Mouse (Mus musculus) ES-E14 (cell line): Measurements from ENCODE around the gene Lrtm2. TPM values are rescaled to one million over a fixed set of nuclear protein-coding genes. Genes with fewer than 3 reads are reported as not detected.
"Not testable (repeated sequence)": the region's sequence is repeated elsewhere in the genome, so short reads cannot be mapped to it uniquely, and the experiment has no call there.

Source experiments
- DNase-seq: peaks from one replicate; pipeline ENCODE4 v3.0.0-alpha.2; 2013; ENCODE audit warnings: low read depth, low spot score
- H3K27ac ChIP-seq: 2 replicates; pipeline ENCODE4 v1.5.1; 2012; ENCODE audit warnings: low read depth, mild to moderate bottlenecking, low read length, moderate library complexity, mixed read lengths; ENCODE audit not compliant: poor library complexity, insufficient read depth, severe bottlenecking
- H3K36me3 ChIP-seq: 2 replicates; pipeline ENCODE4 v1.6.1; 2012; ENCODE audit warnings: mild to moderate bottlenecking, low read length, moderate library complexity, mixed read lengths; ENCODE audit not compliant: control insufficient read depth, poor library complexity, insufficient read depth, severe bottlenecking
- H3K4me1 ChIP-seq, 2 experiments: fragments of 150-350 bp in 1 of 2; sonication (generic) in 1 of 2; 2 replicates each; pipeline ENCODE4 v1.6.1; 2012; ENCODE audit warnings: low read length in 2 of 2, mild to moderate bottlenecking in 1 of 2, mixed read lengths in 1 of 2; ENCODE audit not compliant: control insufficient read depth in 2 of 2, insufficient read depth in 2 of 2, poor library complexity in 1 of 2
- H3K4me3 ChIP-seq, 2 experiments: fragments of 150-350 bp in 1 of 2; sonication (generic) in 1 of 2; 2 replicates each; pipeline ENCODE4 v1.5.1; 2012; ENCODE audit warnings: low read length in 2 of 2, low read depth in 1 of 2, mild to moderate bottlenecking in 1 of 2, mixed read lengths in 1 of 2; ENCODE audit not compliant: insufficient read depth in 1 of 2, poor library complexity in 1 of 2, severe bottlenecking in 1 of 2
- H3K9ac ChIP-seq: 2 replicates; pipeline ENCODE4 v1.6.1; 2012; ENCODE audit warnings: low read depth, mild to moderate bottlenecking, low read length, mixed read lengths; ENCODE audit not compliant: poor library complexity, insufficient read depth, severe bottlenecking
- H3K9me3 ChIP-seq: fragments of 150-350 bp; sonication (generic); 2 replicates; pipeline ENCODE4 v1.6.1; 2012; ENCODE audit warnings: low read depth, mild to moderate bottlenecking, low read length; ENCODE audit not compliant: control insufficient read depth, insufficient read depth
- CHD2 ChIP-seq: IDR thresholded peaks from 2 replicates; pipeline ENCODE4 v1.6.1; 2014; ENCODE audit warnings: mild to moderate bottlenecking, low read depth, low read length, inconsistent platforms
- HCFC1 ChIP-seq: IDR thresholded peaks from 2 replicates; pipeline ENCODE4 v1.6.1; 2012; ENCODE audit warnings: low read length, inconsistent platforms, borderline replicate concordance; ENCODE audit not compliant: insufficient read depth
- MAFK ChIP-seq: IDR thresholded peaks from 2 replicates; pipeline ENCODE4 v1.6.1; 2014; ENCODE audit warnings: mild to moderate bottlenecking, low read depth, low read length, inconsistent platforms; ENCODE audit not compliant: insufficient read depth
- ZC3H11A ChIP-seq: IDR thresholded peaks from 2 replicates; pipeline ENCODE4 v1.6.1; 2012; ENCODE audit warnings: low read depth, mild to moderate bottlenecking, inconsistent platforms, low read length, borderline replicate concordance
- ZNF384 ChIP-seq: IDR thresholded peaks from 2 replicates; pipeline ENCODE4 v1.6.1; 2012; ENCODE audit warnings: low read depth, low read length, inconsistent platforms
- in situ Hi-C, 2 experiments: fragments of 600-800 bp; cut with MboI; formaldehyde crosslinking; loops; one replicate each; pipeline ENCODE4 v1.15.1; 2025; ENCODE audit warnings: low sequenced_read_pairs in 2 of 2, inconsistent platforms in 1 of 2; ENCODE audit not compliant: unreplicated experiment in 2 of 2
- total RNA-seq: library from RNA; depleted of rRNA; stranded (reverse); fragments of 300-350 nt; gene quantifications from 2 replicates; pipeline ENCODE4 v1.2.3, GENCODE M21; 2012

Lrtm2 gene
- total RNA-seq, 1 experiment: 1.5 TPM

DNA sequence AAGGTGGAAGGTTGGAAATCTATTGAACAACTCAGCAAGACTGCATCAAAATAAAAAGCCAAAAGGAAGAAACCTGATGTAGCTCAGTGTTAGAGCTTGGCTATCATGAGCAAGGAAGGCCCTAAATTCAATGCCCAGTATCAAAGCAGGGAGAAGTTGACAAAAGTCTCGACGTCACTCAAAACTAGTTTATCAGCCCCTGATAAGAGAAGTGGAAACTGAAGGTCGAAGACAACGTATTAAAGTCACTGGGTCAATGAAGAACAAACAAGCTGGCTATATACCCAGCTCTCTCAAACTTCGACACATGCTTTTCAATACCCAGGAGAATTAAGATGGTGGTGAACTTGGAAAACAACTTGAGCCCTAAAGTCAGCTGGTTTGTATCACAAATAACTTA, 41.7 kb upstream of the Lrtm2 start:
- Histone ChIP-seq H3K4me3 (no peak overlapping the region), H3K4me1 (peaks cover 0 to 4% of the 10 kb centered on the region in 2 experiments; a peak in 1 of 4 replicates), H3K27ac (no peak overlapping the region), H3K9ac (no peak overlapping the region), H3K9me3 (no peaks in the 10 kb centered on the region), H3K36me3 (peaks cover 4% of the 10 kb centered on the region)
- in situ Hi-C loops: no loop called here
- DNase-seq: no peak
- no peak for TF ChIP-seq ZNF384
- no peak for TF ChIP-seq HCFC1
- TF ChIP-seq ZC3H11A: no peak

DNA sequence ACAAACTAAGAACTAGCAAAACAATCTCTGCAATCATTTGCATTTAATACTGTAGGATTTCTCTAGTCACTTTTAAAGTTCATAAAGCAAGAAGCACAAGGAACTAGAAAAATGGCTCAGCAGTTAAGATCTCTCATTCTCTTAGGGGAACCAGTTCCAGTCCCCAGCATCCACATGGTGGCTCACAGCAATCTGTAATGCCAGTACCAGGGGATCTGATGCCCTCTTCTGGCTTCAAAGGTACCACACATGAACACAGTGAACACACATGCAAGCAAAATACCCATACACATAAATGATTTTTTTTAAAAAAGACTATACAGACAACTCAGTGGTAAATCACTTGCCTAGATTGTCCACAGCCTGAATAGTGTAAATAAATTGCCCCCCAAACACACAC, 41.1 kb upstream of the Lrtm2 start:
- in situ Hi-C loops: no loop called here
- H3K36me3 ChIP-seq: peaks cover 6% of the 10 kb centered on the region
- H3K9me3 ChIP-seq: no peaks in the 10 kb centered on the region
- peaks cover 0 to 3% of the 10 kb centered on the region in 2 experiments; a peak in 1 of 4 replicates for H3K4me1 ChIP-seq
- DNase-seq: no peak
- no peak overlapping the region for H3K4me3 ChIP-seq
- no peak overlapping the region for H3K27ac ChIP-seq
- TF ChIP-seq MAFK: no peak
- no peak for TF ChIP-seq ZNF384
- H3K9ac ChIP-seq: no peak overlapping the region

DNA sequence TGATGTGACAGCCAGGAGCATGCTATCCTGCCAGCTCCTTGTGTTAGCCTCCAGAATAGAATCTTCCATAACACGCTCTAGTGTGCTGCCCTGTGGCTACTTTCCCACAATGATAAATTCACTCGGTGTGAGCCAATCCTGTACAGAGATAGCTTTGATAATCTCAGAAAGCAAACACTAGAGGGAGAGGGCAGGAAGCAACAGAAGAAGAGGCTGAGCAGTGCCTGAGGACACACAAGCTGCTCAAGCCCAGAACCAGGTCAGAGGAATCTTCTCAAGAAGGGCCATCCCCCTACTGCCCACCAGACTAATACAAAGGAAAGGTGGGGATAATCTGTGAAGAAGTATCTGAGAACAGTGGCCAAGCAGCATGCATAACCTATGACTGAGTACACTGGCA, 36.8 kb upstream of the Lrtm2 start:
- Histone ChIP-seq H3K4me3 (no peak overlapping the region), H3K36me3 (peaks cover 12% of the 10 kb centered on the region), H3K9ac (no peak overlapping the region), H3K9me3 (no peaks in the 10 kb centered on the region), H3K27ac (no peak overlapping the region), H3K4me1 (no peaks in the 10 kb centered on the region)
- in situ Hi-C loops: no loop called here
- no peak for DNase-seq
- TF ChIP-seq HCFC1 (no peak), CHD2 (no peak), ZNF384 (no peak), MAFK (no peak), ZC3H11A (no peak)

DNA sequence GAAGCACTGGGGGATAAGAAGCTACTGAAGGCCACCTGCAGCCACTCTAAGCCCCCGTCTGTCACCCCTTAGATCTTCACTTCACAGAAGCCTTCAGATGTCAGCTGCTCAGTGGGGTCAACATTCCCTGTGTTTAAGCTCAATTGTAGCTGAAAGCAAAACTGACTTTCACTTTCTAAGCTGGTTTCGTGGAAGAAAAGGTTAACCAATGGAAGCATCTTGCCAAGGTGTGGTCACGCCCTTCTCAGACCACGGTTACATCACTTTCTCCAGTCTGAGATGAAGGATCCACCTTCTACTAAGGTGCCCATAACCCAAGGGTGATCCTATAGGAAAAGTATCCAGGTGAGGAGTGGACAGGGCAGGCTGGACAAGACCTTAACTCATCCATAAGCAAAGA, 36.2 kb upstream of the Lrtm2 start:
- H3K9me3 ChIP-seq, H3K4me3 ChIP-seq, H3K4me1 ChIP-seq, DNase-seq, H3K27ac ChIP-seq, H3K9ac ChIP-seq, in situ Hi-C loops: not testable (repeated sequence)
- peaks cover 12% of the 10 kb centered on the region for H3K36me3 ChIP-seq

DNA sequence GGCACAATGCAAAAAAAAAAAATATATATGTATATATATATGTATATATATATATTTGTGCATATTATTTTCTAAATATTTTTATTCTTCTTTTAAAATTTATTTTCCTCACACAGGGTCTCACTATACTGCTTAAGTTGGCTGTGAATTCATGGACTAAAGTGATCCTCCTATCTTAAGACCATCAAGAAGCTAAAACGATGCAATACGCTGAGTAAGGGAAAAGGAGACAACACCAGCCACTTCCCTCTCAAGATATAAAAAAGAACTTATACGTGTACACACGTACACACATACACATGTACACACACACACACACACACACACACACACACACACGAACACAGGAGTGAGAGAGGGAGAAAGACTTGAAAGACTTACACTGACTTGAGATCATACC, 33.0 kb upstream of the Lrtm2 start:
- Histone ChIP-seq H3K4me1 (no peaks in the 10 kb centered on the region), H3K9ac (no peak overlapping the region), H3K9me3 (no peaks in the 10 kb centered on the region), H3K27ac (no peak overlapping the region), H3K36me3 (peaks cover 18% of the 10 kb centered on the region), H3K4me3 (no peak overlapping the region)
- in situ Hi-C loops: no loop called here
- TF ChIP-seq MAFK (peak; percentile 72), ZNF384 (no peak)
- no peak for DNase-seq
